ENCODE assay signal across 10 mouse cellular contexts in genomic region chr19:55563148-55563651, GRCm38 (mm10).
DNase-seq lines count a peak whose midpoint lies in the region; ATAC-seq and TF ChIP-seq lines count a peak whose summit lies in the region.
"Had no signal": no experiment of that assay in that cellular context is flagged by ENCODE, and none has a peak within 500 bp of the region (broad histone marks: within the 10 kb centered on the region; RNA-seq: fewer than 3 reads in every experiment).

No protein-coding gene starts in this region.

- H3K9me3 ChIP-seq in intestine, embryonic 15.5 days: no peaks in the 10 kb centered on the region
- H3K9me3 ChIP-seq in intestine, postnatal 0 days (ENCODE audit: control insufficient read depth): no peaks in the 10 kb centered on the region
- no peaks in the 10 kb centered on the region for H3K9me3 ChIP-seq in heart, embryonic 15.5 days (replicated peaks)

- WGBS in intestine, embryonic 15.5 days: 61% methylated on average over 15 of the region's 15 CpGs
- WGBS in intestine, postnatal 0 days: 73% methylated on average over 15 of the region's 15 CpGs
- WGBS in heart, embryonic 15.5 days: 18% methylated on average over 15 of the region's 15 CpGs

- H3K4me3 ChIP-seq in intestine, embryonic 15.5 days (replicated peaks): no peak overlapping the region
- H3K4me3 ChIP-seq in intestine, postnatal 0 days (ENCODE audit: low read depth, low read length): no peak overlapping the region
- no peak overlapping the region for H3K4me3 ChIP-seq in heart, embryonic 15.5 days

- H3K36me3 ChIP-seq in intestine, embryonic 15.5 days: no peaks in the 10 kb centered on the region
- H3K36me3 ChIP-seq in intestine, postnatal 0 days (ENCODE audit: control insufficient read depth, insufficient read depth): 0 out of 2 replicates have a peak, but pooled peaks cover 4% of the 10 kb centered on the region
- H3K36me3 ChIP-seq in heart, embryonic 15.5 days: no peaks in the 10 kb centered on the region

- H3K9ac ChIP-seq in intestine, embryonic 15.5 days: no peak overlapping the region
- H3K9ac ChIP-seq in intestine, postnatal 0 days (ENCODE audit: low read depth, low read length): no peak overlapping the region
- no peak overlapping the region for H3K9ac ChIP-seq in heart, embryonic 15.5 days

- TF ChIP-seq CTCF in intestine, postnatal 0 days (IDR thresholded peaks at IDR 0.05; ENCODE audit: low read depth): no peak

- peaks cover 24% of the 10 kb centered on the region for H3K4me1 ChIP-seq in intestine, embryonic 15.5 days (replicated peaks)
- peaks cover 3% of the 10 kb centered on the region; the same call in 1 of the 2 replicates for H3K4me1 ChIP-seq in intestine, postnatal 0 days (replicated peaks; ENCODE audit: control insufficient read depth, insufficient read depth, low read length)
- H3K4me1 ChIP-seq in heart, embryonic 15.5 days (replicated peaks): peaks cover 39% of the 10 kb centered on the region

- H3K4me2 ChIP-seq in intestine, embryonic 15.5 days (replicated peaks): no peak overlapping the region
- H3K4me2 ChIP-seq in intestine, postnatal 0 days (replicated peaks; ENCODE audit: low read depth): no peak overlapping the region
- peak overlapping the region; percentile 23 for H3K4me2 ChIP-seq in heart, embryonic 15.5 days
- H3K4me2 ChIP-seq: midbrain, embryonic 11.5 days had no signal

- H3K27me3 ChIP-seq in intestine, embryonic 15.5 days (replicated peaks): no peaks in the 10 kb centered on the region
- H3K27me3 ChIP-seq in intestine, postnatal 0 days (replicated peaks; ENCODE audit: control insufficient read depth, insufficient read depth, low read length): no peaks in the 10 kb centered on the region
- H3K27me3 ChIP-seq in heart, embryonic 15.5 days: 0 out of 2 replicates have a peak, but pooled peaks cover 2% of the 10 kb centered on the region
- H3K27me3 ChIP-seq: CH12.LX had no signal

- ATAC-seq in intestine, embryonic 15.5 days: peak; percentile 26; the same call in 1 of the 2 replicates
- ATAC-seq in intestine, postnatal 0 days: no peak
- peak; percentile 85 for ATAC-seq in heart, embryonic 15.5 days (replicated peaks; ENCODE audit: insufficient number of reproducible peaks, insufficient read depth, low FRiP score, low read depth)
- ATAC-seq in frontal cortex, adult (ENCODE audit: low TSS enrichment): no peak

- no peak overlapping the region for H3K27ac ChIP-seq in intestine, embryonic 15.5 days
- H3K27ac ChIP-seq in intestine, postnatal 0 days (ENCODE audit: low read depth, low read length): no peak overlapping the region
- H3K27ac ChIP-seq in heart, embryonic 15.5 days: peak overlapping the region; percentile 79

- peak; percentile 41 for DNase-seq in NIH3T3 (ENCODE audit: low read depth)
- DNase-seq in cerebellum, adult 18-20 months: peak; percentile 76 to 80
- DNase-seq in frontal cortex, postnatal 36 days (ENCODE audit: low spot score in 2 of 2): no peak
- no peak for DNase-seq in right cerebral cortex, adult 2 months (ENCODE audit: low spot score in 2 of 2)

Comparison
In these comparisons a context has a peak if more than half of its experiments do, and no peak if none do; other contexts are left out.
1. ATAC-seq: peak in intestine, embryonic 15.5 days (single experiment) and heart, embryonic 15.5 days (single experiment); none in intestine, postnatal 0 days (single experiment) and frontal cortex, adult (single experiment).
2. DNase-seq: peak in NIH3T3 (single experiment) and cerebellum, adult 18-20 months (2 of 2); none in frontal cortex, postnatal 36 days (0 of 2) and right cerebral cortex, adult 2 months (0 of 2).